Comparison of ENCODE assay signal across 11 mouse cellular contexts in genomic region chr6:88792147-88792691, GRCm38 (mm10). TPM values are rescaled to one million over a fixed set of nuclear protein-coding genes. Genes with fewer than 3 reads are reported as not detected.
DNase-seq lines count a peak whose midpoint lies in the region; ATAC-seq and TF ChIP-seq lines count a peak whose summit lies in the region.
"Had no signal": no experiment of that assay in that cellular context is flagged by ENCODE, and none has a peak within 500 bp of the region (broad histone marks: within the 10 kb centered on the region; RNA-seq: fewer than 3 reads in every experiment).

No protein-coding gene starts in this region.

- no peak for ATAC-seq in CD4-positive, CD25-positive, alpha-beta regulatory T cell, adult 4 months

- WGBS in kidney, adult 2 months: 40% methylated on average over 7 of the region's 7 CpGs

- H3K4me3 ChIP-seq in layer of hippocampus, adult 2 months: no peak overlapping the region
- no peak overlapping the region for H3K4me3 ChIP-seq in kidney, adult 2 months (ENCODE audit: insufficient read depth, low read depth, low read length)
- H3K4me3 ChIP-seq: forebrain, embryonic 13.5 days had no signal

- H3K36me3 ChIP-seq in kidney, adult 2 months (ENCODE audit: control insufficient read depth, insufficient read depth, low read length): no peaks in the 10 kb centered on the region

- no peaks in the 10 kb centered on the region for H3K27me3 ChIP-seq in kidney, adult 2 months (replicated peaks; ENCODE audit: control insufficient read depth, insufficient read depth, low read length)
- H3K27me3 ChIP-seq: forebrain, embryonic 13.5 days had no signal

- peaks cover 7% of the 10 kb centered on the region; the same call in 1 of the 2 replicates for H3K4me1 ChIP-seq in kidney, adult 2 months (ENCODE audit: control insufficient read depth, insufficient read depth, low read length)

- H3K27ac ChIP-seq in layer of hippocampus, adult 2 months: peak overlapping the region; percentile 70
- H3K27ac ChIP-seq in kidney, adult 2 months (ENCODE audit: insufficient read depth, low read depth, low read length): peak overlapping the region; percentile 15; the same call in 1 of the 2 replicates

- TF ChIP-seq POLR2A in kidney, adult 2 months (IDR thresholded peaks at IDR 0.05; ENCODE audit: low read depth, low read length): no peak

- peak; percentile 48 to 72 for DNase-seq in adrenal gland, adult (ENCODE audit: inconsistent age in 2 of 2, low spot score in 1 of 2)
- no peak for DNase-seq in adrenal gland, adult 8-10 months
- DNase-seq in layer of hippocampus, adult 2 months (ENCODE audit: low spot score in 2 of 2): no peak
- no peak for DNase-seq in layer of hippocampus, postnatal 14 days (ENCODE audit: low spot score in 2 of 2)
- DNase-seq in kidney, adult 2 months: peak; percentile 79
- peak; percentile 70 for DNase-seq in lung, postnatal 36 days
- no peak for DNase-seq in layer of hippocampus, postnatal 25 days (ENCODE audit: extremely low spot score in 1 of 2, low spot score in 1 of 2)
- DNase-seq: cerebellum, adult 11-12 months; thymus, postnatal 36 days had no signal

- no peak for TF ChIP-seq CTCF in layer of hippocampus, adult 2 months (conservative IDR thresholded peaks at IDR 0.05)
- no peak for TF ChIP-seq CTCF in kidney, adult 2 months (conservative IDR thresholded peaks at IDR 0.05; ENCODE audit: insufficient read depth, insufficient read length, low read depth, low read length)

RNA-seq across cellular contexts. Expression of gene Abtb1, which starts 49.6 kb away (rescaled TPM):
- total RNA-seq in adrenal gland, adult 8-10 months (2022): 10 to 100 TPM; 32.5 to 43.7 (median 39.8) TPM
- total RNA-seq in layer of hippocampus, adult 2 months (2021): 10 to 100 TPM; 33.4 to 37.1 TPM
- 10 to 100 TPM; 25.8 to 32.1 TPM for total RNA-seq in layer of hippocampus, postnatal 14 days (2021)
- 52.8 and 67.8 TPM in 2 replicates for polyA plus RNA-seq in kidney, adult 2 months (2012; rRNA removed)
- total RNA-seq in layer of hippocampus, postnatal 25 days (2021): 10 to 100 TPM; 32.7 to 34.1 TPM
- 100 to 1,000 TPM in 1 of 2 experiments, 10 to 100 TPM in 1; 71.0 to 112 TPM for polyA plus RNA-seq in CD4-positive, CD25-positive, alpha-beta regulatory T cell, adult 4 months (2017; shearing (Covaris generic))

Comparison
In these comparisons a context has a peak if more than half of its experiments do, and no peak if none do; other contexts are left out.
1. DNase-seq: peak in adrenal gland, adult (2 of 2), kidney, adult 2 months (single experiment) and lung, postnatal 36 days (single experiment); none in adrenal gland, adult 8-10 months (single experiment), layer of hippocampus, adult 2 months (0 of 2), layer of hippocampus, postnatal 14 days (0 of 2) and layer of hippocampus, postnatal 25 days (0 of 2).